Mouse (Mus musculus): ENCODE results near the gene Nxpe2.

- TF ChIP-seq CTCF (IDR thresholded peaks at IDR 0.05; ENCODE audit: borderline replicate concordance, insufficient read depth, low read length) (no peak), POLR2A (IDR thresholded peaks at IDR 0.05; ENCODE audit: low read depth, low read length) (no peak)
These were observed 7.8 kb downstream of the Nxpe2 start for GRCm38 (mm10) chr9:48345456-48345855.
